Mouse (Mus musculus) midbrain, embryonic 13.5 days (tissue): Measurements from ENCODE around the gene Tnp2. TPM values are rescaled to one million over a fixed set of nuclear protein-coding genes. Genes with fewer than 3 reads are reported as not detected.
A peak's percentile ranks its signal among the peaks of the same experiment; 100 is the strongest.

Experiments
- ATAC-seq: fragments of 200-750 bp; cut with Nextera tagmentation; 2 replicates; pipeline ENCODE4 v1.8.0; 2017; ENCODE audit warnings: mild to moderate bottlenecking, moderate TSS enrichment, moderate library complexity
- H3K27ac ChIP-seq: fragments of 300-500 bp; sonication (generic); 2 replicates; pipeline ENCODE4 v1.5.1; 2015; ENCODE audit warnings: inconsistent platforms, mild to moderate bottlenecking, moderate library complexity
- H3K27me3 ChIP-seq: fragments of 300-500 bp; sonication (generic); 2 replicates; pipeline ENCODE4 v1.6.1; 2015; ENCODE audit warnings: mild to moderate bottlenecking, inconsistent platforms
- H3K36me3 ChIP-seq: fragments of 300-500 bp; sonication (generic); 2 replicates; pipeline ENCODE4 v1.6.1; 2015; ENCODE audit warnings: mild to moderate bottlenecking, inconsistent platforms
- H3K4me1 ChIP-seq: fragments of 300-500 bp; sonication (generic); replicated peaks from 2 replicates; pipeline ENCODE4 v1.6.1; 2015; ENCODE audit warnings: inconsistent platforms
- H3K4me2 ChIP-seq: fragments of 300-500 bp; sonication (generic); replicated peaks from 2 replicates; pipeline ENCODE4 v1.6.1; 2015; ENCODE audit warnings: moderate library complexity, mild to moderate bottlenecking, inconsistent platforms
- H3K4me3 ChIP-seq: fragments of 300-500 bp; sonication (generic); replicated peaks from 2 replicates; pipeline ENCODE4 v1.5.1; 2015; ENCODE audit warnings: mild to moderate bottlenecking, inconsistent platforms
- H3K9ac ChIP-seq: fragments of 300-500 bp; sonication (generic); replicated peaks from 2 replicates; pipeline ENCODE4 v1.6.1; 2015; ENCODE audit warnings: mild to moderate bottlenecking, inconsistent platforms
- H3K9me3 ChIP-seq: fragments of 300-500 bp; sonication (generic); 2 replicates; pipeline ENCODE4 v1.6.1; 2016; ENCODE audit warnings: mild to moderate bottlenecking, inconsistent platforms
- WGBS: fragments of 180-500 bp; shearing (Covaris S2); methylation state at CpG from one replicate; pipeline ENCODE4 v1.1.7; 2015; 5-methylcytosine and 5-hydroxymethylcytosine counted together
- polyA plus RNA-seq: library from polyadenylated mRNA; unstranded; fragments of >200 nt; fragmentation: Nextera tagmentation; extraction: Ambion mirVana; gene quantifications from 2 replicates; pipeline ENCODE4 v1.2.1, GENCODE M21; 2015

Gene Tnp2
- polyA plus RNA-seq, 1 experiment from 2014 or later: not detected

- 0 out of 2 replicates have a peak overlapping the region, but pooled peaks have one; percentile 98 for H3K4me2 ChIP-seq
- 72% methylated on average over 4 of the region's 4 CpGs for WGBS
- no peak overlapping the region for H3K4me3 ChIP-seq
- no peak overlapping the region for H3K27ac ChIP-seq
- no peak for ATAC-seq
- no peaks in the 10 kb centered on the region; the same call in 1 of the 2 replicates for H3K9me3 ChIP-seq
- no peak overlapping the region for H3K9ac ChIP-seq
- H3K36me3 ChIP-seq: no peaks in the 10 kb centered on the region
- peaks cover 26% of the 10 kb centered on the region for H3K4me1 ChIP-seq
- peaks cover 26% of the 10 kb centered on the region for H3K27me3 ChIP-seq
These were observed 1.5 kb downstream of the Tnp2 start for GRCm38 (mm10) chr16:10786782-10787547.

DNA sequence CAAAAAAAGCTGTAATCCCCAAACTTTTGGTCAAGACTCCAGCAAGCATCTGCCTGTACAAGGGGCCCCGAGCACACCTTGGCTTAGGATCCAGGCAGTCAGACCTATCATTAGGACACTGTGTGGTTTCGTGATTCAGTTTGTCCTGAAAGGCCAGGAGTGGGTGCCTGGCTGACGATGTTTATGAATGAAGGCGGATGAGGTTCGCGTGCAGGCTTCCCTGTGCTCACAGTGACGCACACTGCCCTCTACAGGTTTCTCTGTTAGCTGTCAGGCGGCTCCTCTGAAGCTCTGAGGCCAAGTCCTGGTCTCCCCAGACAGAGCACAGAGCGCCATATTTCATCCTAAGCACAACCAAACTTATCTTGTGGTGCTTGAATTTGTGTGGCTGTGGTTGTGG is 2.2 kb downstream of the Tnp2 start:
- H3K4me2 ChIP-seq: peak overlapping the region; percentile 98
- H3K27ac ChIP-seq: peak overlapping the region; percentile 81
- H3K9ac ChIP-seq: peak overlapping the region; percentile 71
- 2% methylated on average over 9 of the region's 9 CpGs for WGBS
- H3K27me3 ChIP-seq: peaks cover 26% of the 10 kb centered on the region
- H3K36me3 ChIP-seq: no peaks in the 10 kb centered on the region
- peak; percentile 51 for ATAC-seq
- peak overlapping the region; percentile 56 for H3K4me3 ChIP-seq
- no peaks in the 10 kb centered on the region for H3K9me3 ChIP-seq
- H3K4me1 ChIP-seq: peaks cover 29% of the 10 kb centered on the region

DNA sequence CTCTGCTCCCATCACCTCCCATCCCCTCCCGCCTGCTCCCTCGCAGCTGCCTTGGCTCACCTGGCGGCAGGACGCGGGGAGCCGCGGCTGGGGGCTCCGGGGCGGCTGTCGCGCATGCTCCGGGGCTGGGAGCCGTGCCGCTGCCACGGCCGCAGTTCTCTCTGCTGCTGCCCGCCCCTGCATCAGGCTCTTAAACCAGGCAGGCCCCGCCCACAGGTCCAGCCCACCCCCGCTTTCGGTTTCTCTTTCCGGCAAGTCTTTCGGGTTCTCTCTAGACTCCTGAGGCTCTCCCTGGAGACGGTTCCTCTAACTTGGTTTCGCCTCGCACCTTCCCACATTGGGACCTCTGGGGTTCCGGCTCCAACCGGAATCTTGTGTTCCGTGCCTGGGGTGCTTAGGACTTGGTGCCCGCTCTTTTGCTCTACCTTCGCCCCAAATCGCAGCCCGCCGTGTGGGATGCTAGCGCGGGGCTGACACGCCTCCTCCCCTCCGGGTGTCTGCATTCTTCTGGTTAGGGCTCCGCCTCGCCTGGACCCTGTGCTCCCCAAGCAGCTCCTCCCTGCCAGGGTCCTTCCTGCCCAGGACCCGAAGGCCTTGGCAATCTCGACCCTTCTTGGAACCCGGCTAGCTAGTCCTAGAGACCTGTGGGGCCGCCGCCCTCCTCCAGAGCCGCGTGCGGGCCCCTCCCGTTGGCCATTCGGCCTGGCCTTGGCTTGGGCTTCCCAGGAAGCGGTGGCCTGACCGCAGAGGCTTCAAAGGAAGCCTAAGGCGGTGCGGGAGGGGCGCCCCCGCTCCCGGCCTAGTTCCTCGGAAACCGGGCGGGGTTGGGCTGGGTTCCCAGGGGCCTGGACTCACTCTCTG is 2.9 kb downstream of the Tnp2 start, which contains the start of gene Socs1:
TSS of gene Socs1 (minus strand) at position 166 of the 861 bp plus-strand sequence.
- Histone ChIP-seq H3K4me3 (peak within 1 kb of the TSS; percentile 56), H3K27ac (peak within 1 kb of the TSS; percentile 81), H3K9ac (peak within 1 kb of the TSS; percentile 71), H3K4me2 (peak within 1 kb of the TSS; percentile 98), H3K4me1 (peaks cover 29% of the 10 kb centered on the region), H3K36me3 (no peaks in the 10 kb centered on the region), H3K9me3 (no peaks in the 10 kb centered on the region), H3K27me3 (peaks cover 26% of the 10 kb centered on the region)
- under 1% methylated on average over 59 of the region's 59 CpGs for WGBS
- peak; percentile 86 for ATAC-seq

DNA sequence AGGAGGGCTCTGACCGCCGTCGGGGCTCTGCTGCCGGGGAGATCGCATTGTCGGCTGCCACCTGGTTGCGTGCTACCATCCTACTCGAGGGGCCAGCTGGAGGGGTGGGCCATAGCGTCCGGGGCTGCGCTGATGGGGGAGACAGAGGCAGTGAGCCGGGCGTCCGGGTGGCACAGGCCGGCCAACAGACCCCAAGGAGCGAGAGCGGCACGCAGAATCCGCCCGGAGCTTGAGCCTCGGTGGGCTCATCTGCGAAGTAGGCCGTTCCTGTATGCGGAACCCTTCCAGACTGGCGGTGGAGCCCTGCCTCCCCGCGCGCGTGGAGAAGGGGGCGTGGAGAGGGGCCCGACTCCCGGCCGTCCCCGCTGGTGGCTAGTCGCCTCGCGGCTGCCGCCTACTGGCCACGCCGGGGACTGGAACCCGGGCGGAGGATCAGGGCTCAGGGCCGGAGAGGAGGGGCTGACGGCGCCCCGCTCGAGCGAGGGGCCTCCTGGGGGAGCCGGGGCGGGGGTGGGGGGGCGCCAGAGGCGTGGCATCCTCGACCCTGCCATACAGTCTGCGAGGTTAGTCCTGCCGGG is 3.6 kb downstream of the Tnp2 start:
- peak overlapping the region; percentile 81 for H3K27ac ChIP-seq
- WGBS: under 1% methylated on average over 52 of the region's 55 CpGs
- peak; percentile 85 for ATAC-seq
- peak overlapping the region; percentile 98 for H3K4me2 ChIP-seq
- H3K9ac ChIP-seq: peak overlapping the region; percentile 71
- peaks cover 29% of the 10 kb centered on the region for H3K4me1 ChIP-seq
- peaks cover 26% of the 10 kb centered on the region for H3K27me3 ChIP-seq
- no peaks in the 10 kb centered on the region for H3K9me3 ChIP-seq
- H3K36me3 ChIP-seq: no peaks in the 10 kb centered on the region
- peak overlapping the region; percentile 56 for H3K4me3 ChIP-seq

GRCm38 (mm10) chr16:10783883-10784792 is 4.3 kb downstream of the Tnp2 start:
- WGBS: 3% methylated on average over 80 of the region's 81 CpGs
- no peak; the same call in 1 of the 2 replicates for ATAC-seq
- Histone ChIP-seq H3K27ac (no peak overlapping the region), H3K4me3 (peak overlapping the region; percentile 56), H3K4me1 (peaks cover 29% of the 10 kb centered on the region), H3K27me3 (peaks cover 26% of the 10 kb centered on the region), H3K9ac (peak overlapping the region; percentile 71), H3K4me2 (peak overlapping the region; percentile 98), H3K9me3 (no peaks in the 10 kb centered on the region), H3K36me3 (no peaks in the 10 kb centered on the region)

DNA sequence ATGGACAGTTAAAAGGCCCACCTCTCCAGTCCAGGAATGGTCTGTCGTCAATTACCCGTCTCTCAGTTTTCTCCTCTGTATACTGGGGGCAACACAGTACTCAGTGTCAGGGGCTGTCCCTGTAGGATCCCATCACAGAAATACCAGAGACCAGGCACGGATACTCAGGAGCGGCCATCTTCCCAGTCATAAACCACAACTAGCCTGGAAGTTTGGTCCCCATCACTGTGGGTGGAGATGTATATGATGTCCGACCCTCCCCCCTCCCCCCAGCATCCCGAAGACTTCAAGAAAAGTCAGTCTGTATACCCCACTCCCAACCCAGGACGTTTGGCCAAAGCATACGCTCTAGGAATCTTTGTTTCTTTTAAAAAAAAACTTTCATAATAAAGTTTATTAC is 5.0 kb downstream of the Tnp2 start:
- ATAC-seq: no peak
- H3K4me2 ChIP-seq: peak overlapping the region; percentile 98; the same call in 1 of the 2 replicates
- no peak overlapping the region for H3K9ac ChIP-seq
- H3K4me1 ChIP-seq: peaks cover 29% of the 10 kb centered on the region
- 76% methylated on average over 8 of the region's 8 CpGs for WGBS
- H3K27me3 ChIP-seq: peaks cover 26% of the 10 kb centered on the region
- H3K36me3 ChIP-seq: no peaks in the 10 kb centered on the region
- no peaks in the 10 kb centered on the region for H3K9me3 ChIP-seq
- no peak overlapping the region for H3K27ac ChIP-seq
- peak overlapping the region; percentile 56; the same call in 1 of the 2 replicates for H3K4me3 ChIP-seq

DNA sequence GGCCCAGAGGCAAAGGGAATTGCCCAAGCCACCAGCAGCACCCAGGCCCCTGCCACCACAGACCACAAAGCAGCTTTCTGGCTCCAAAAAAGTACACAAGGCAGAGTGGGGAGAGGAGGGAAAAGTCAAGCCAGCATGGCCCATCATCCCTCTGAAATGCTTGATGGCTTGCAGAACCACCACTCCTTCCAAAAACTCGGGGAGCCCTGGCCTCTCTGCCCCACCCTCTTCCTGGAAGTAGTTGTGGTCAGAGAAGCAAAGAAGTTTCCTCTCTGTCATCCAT is 5.4 kb downstream of the Tnp2 start:
- Histone ChIP-seq H3K4me1 (peaks cover 29% of the 10 kb centered on the region), H3K9ac (no peak overlapping the region), H3K4me2 (peak overlapping the region; percentile 7; the same call in 1 of the 2 replicates)

DNA sequence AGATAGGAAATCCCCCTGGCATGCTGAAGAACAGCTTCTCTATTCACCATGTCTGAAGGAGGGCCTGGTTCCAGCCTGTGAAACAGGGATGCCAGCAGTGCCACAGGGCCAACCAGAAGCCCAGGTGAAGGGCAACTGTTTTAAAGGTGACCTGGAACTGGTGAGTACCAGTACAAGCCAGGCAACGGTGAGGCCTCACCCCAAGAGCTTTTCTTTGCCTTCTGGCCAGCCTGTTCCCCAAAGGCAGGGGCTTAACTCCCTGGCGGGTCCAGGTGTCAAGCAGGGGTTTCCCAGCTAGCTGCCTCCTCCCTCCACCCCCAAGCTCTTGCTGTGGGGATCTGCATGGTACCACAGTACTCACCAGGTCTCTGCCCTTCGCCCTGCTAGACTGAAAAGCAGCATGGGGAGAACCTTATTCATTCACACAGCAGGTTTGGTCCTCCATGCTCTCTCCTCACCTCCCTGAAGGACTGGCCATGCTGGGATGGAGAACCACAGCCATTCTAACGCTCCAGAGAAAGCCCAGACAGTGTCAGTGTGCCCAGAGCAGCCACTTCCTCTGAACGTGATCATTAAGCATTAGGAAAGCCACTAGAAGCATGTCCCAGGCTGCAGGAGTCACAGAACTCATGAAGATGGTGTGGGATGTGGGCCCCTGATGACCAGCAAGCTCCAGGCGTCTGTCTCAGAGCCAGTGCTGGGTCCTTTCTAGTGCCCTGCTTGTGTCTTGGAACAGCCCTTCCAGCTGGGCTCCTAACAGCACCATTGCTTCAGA is 5.9 kb downstream of the Tnp2 start:
- no peaks in the 10 kb centered on the region for H3K9me3 ChIP-seq
- no peak for ATAC-seq
- no peaks in the 10 kb centered on the region for H3K36me3 ChIP-seq
- H3K4me1 ChIP-seq: peaks cover 29% of the 10 kb centered on the region
- H3K27ac ChIP-seq: no peak overlapping the region
- H3K9ac ChIP-seq: no peak overlapping the region
- WGBS: 36% methylated on average over 6 of the region's 6 CpGs
- H3K4me2 ChIP-seq: peak overlapping the region; percentile 7; the same call in 1 of the 2 replicates
- peaks cover 26% of the 10 kb centered on the region for H3K27me3 ChIP-seq
- H3K4me3 ChIP-seq: no peak overlapping the region

More for the DNA sequence above, 5.4 kb downstream of the Tnp2 start:
- Histone ChIP-seq H3K36me3 (no peaks in the 10 kb centered on the region), H3K27ac (no peak overlapping the region), H3K9me3 (no peaks in the 10 kb centered on the region), H3K27me3 (peaks cover 26% of the 10 kb centered on the region), H3K4me3 (no peak overlapping the region)
- ATAC-seq: no peak
- 68% methylated on average over 1 of the region's 1 CpGs for WGBS

DNA sequence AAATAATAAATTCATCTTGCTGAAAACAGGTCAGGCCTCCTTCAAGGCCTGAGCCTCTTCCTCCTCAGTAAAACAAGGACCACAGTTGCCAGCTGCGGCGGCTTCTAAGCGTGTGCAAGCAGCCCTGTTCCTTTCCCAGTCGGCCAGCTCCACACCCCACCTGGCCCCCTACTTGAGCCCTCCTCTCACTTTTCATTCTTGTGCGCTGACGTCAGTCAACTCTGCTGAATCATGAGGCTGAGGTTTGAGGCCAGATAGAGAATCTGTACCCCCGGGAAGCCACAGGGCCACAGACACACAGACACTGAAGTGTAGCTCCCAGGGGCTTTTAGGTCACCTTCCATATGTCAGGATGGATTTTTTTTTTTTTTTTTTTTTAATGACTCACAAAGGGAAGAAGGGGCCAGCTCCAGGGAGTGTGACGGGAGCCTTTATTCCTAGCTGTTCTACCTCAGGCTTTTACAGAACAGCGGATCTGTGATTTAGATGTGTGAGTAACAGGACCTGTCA is 6.5 kb downstream of the Tnp2 start:
- ATAC-seq: no peak
- Histone ChIP-seq H3K36me3 (no peaks in the 10 kb centered on the region), H3K27ac (no peak overlapping the region), H3K4me3 (no peak overlapping the region), H3K27me3 (peaks cover 26% of the 10 kb centered on the region), H3K4me2 (no peak overlapping the region), H3K9me3 (no peaks in the 10 kb centered on the region), H3K9ac (no peak overlapping the region), H3K4me1 (peaks cover 29% of the 10 kb centered on the region)
- WGBS: 42% methylated on average over 9 of the region's 9 CpGs

DNA sequence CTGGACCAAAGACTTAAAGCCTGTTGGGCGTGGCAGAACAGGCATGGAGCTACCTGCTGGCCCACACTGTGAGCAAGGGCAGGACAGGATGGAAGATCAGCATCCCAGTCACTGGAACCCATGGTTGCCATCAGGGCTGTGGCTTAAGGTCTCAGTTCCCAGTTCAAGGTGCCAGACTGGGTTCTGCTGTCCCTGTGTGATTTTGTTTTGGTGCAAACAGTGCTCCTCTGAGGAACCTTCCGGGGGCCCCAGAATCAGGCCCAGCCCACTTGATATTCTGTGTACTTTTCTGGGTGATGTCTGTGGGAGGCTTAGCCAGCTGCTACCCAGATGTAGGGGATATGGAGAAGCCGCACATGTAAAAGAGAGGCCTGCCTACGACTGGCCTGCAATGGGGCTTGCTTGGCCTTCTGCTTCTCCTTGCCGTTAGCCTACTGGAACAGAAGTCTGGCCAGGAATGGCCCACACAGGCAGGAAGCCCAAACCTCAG is 7.8 kb downstream of the Tnp2 start:
- WGBS: 86% methylated on average over 5 of the region's 5 CpGs
- Histone ChIP-seq H3K4me3 (no peak overlapping the region), H3K27ac (no peak overlapping the region), H3K4me1 (peaks cover 24% of the 10 kb centered on the region), H3K36me3 (no peaks in the 10 kb centered on the region), H3K9me3 (no peaks in the 10 kb centered on the region), H3K9ac (0 out of 2 replicates have a peak overlapping the region, but pooled peaks have one; percentile 14), H3K4me2 (no peak overlapping the region), H3K27me3 (peaks cover 26% of the 10 kb centered on the region)
- ATAC-seq: no peak
